ENCODE assay signal across 30 mouse cellular contexts in the genomic region with DNA sequence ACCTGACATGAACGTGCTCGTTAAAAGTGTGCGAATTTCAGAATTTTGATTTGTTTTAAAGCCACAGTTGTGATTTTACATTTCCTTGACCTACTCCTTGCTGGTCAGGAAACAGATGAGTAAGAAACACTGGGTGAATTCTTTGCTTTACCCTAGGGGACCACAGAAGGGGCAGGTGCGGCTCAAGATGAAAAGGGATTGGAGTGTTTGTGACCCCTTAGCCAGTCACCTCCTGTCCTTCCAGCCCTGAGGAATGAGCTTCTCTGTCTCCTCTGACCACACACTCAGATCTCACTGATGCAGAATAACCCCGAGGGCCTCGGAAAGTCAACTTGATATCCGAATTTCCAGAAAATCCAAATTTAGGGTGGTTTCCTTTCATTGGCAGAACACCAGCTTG.
"Had no signal": no experiment of that assay in that cellular context is flagged by ENCODE, and none has a peak within 500 bp of the region (broad histone marks: within the 10 kb centered on the region; RNA-seq: fewer than 3 reads in every experiment).

No protein-coding gene starts in this region.

- H3K4me2 ChIP-seq: heart, embryonic 11.5 days; heart, embryonic 12.5 days; heart, embryonic 13.5 days; heart, embryonic 15.5 days; hindbrain, embryonic 12.5 days; hindbrain, embryonic 13.5 days; hindbrain, embryonic 14.5 days; hindbrain, embryonic 15.5 days; intestine, embryonic 15.5 days; kidney, embryonic 15.5 days had no signal

- H3K4me1 ChIP-seq: heart, embryonic 12.5 days; heart, embryonic 13.5 days; heart, embryonic 15.5 days; hindbrain, embryonic 10.5 days; hindbrain, embryonic 12.5 days; hindbrain, embryonic 13.5 days; hindbrain, embryonic 15.5 days had no signal

- H3K9me3 ChIP-seq: heart, embryonic 12.5 days; heart, embryonic 13.5 days; heart, embryonic 15.5 days; hindbrain, embryonic 10.5 days; hindbrain, embryonic 12.5 days; hindbrain, embryonic 13.5 days; hindbrain, embryonic 15.5 days; intestine, embryonic 15.5 days; kidney, embryonic 15.5 days had no signal

- H3K36me3 ChIP-seq: heart, embryonic 12.5 days; heart, embryonic 13.5 days; heart, embryonic 15.5 days; hindbrain, embryonic 10.5 days; hindbrain, embryonic 12.5 days; hindbrain, embryonic 13.5 days; hindbrain, embryonic 15.5 days; intestine, embryonic 15.5 days; kidney, embryonic 15.5 days had no signal

- H3K4me3 ChIP-seq: heart, embryonic 12.5 days; heart, embryonic 13.5 days; heart, embryonic 15.5 days; hindbrain, embryonic 10.5 days; hindbrain, embryonic 12.5 days; hindbrain, embryonic 13.5 days; hindbrain, embryonic 15.5 days; intestine, embryonic 15.5 days; kidney, embryonic 15.5 days; layer of hippocampus, adult 2 months; left cerebral cortex, adult 2 months had no signal

- H3K27ac ChIP-seq: heart, embryonic 13.5 days; heart, embryonic 15.5 days; hindbrain, embryonic 10.5 days; hindbrain, embryonic 12.5 days; hindbrain, embryonic 13.5 days; hindbrain, embryonic 14.5 days; hindbrain, embryonic 15.5 days; hindbrain, postnatal 0 days; intestine, embryonic 15.5 days; kidney, embryonic 15.5 days; kidney, postnatal 0 days; layer of hippocampus, adult 2 months; left cerebral cortex, adult 2 months had no signal

- DNase-seq: heart, postnatal 10 days; heart, postnatal 14 days; heart, postnatal 36 days; heart, postnatal 4 days; kidney, adult 11 months; kidney, adult 18-20 months; kidney, adult 2 months; kidney, adult 8-10 months; kidney, adult 9 months; kidney, postnatal 10 days; kidney, postnatal 14 days; kidney, postnatal 25 days; kidney, postnatal 36 days; layer of hippocampus, adult 9-11 months; layer of hippocampus, postnatal 36 days had no signal

- H3K27me3 ChIP-seq: heart, embryonic 12.5 days; heart, embryonic 15.5 days; hindbrain, embryonic 12.5 days; hindbrain, embryonic 15.5 days; intestine, embryonic 15.5 days had no signal
